Mouse (Mus musculus) G1E (cell line): ENCODE measurements around the gene Pex13.

Experiments
- CTCF ChIP-seq: IDR thresholded peaks from 2 replicates; pipeline ENCODE4 v1.5.1; 2012; ENCODE audit warnings: low read depth, low read length, inconsistent platforms, mixed read lengths
- GATA1 ChIP-seq: IDR thresholded peaks from 2 replicates; pipeline ENCODE4 v1.6.1; 2012; ENCODE audit warnings: borderline replicate concordance, low read length, inconsistent platforms, mixed read lengths
- GATA2 ChIP-seq: IDR thresholded peaks from 2 replicates; pipeline ENCODE4 v1.6.1; 2012; ENCODE audit warnings: low read depth, low read length, inconsistent platforms, borderline replicate concordance
- TAL1 ChIP-seq: conservative IDR thresholded peaks from 2 replicates; pipeline ENCODE4 v1.6.1; 2012; ENCODE audit warnings: low read depth, low read length, inconsistent platforms, mixed read lengths

DNA sequence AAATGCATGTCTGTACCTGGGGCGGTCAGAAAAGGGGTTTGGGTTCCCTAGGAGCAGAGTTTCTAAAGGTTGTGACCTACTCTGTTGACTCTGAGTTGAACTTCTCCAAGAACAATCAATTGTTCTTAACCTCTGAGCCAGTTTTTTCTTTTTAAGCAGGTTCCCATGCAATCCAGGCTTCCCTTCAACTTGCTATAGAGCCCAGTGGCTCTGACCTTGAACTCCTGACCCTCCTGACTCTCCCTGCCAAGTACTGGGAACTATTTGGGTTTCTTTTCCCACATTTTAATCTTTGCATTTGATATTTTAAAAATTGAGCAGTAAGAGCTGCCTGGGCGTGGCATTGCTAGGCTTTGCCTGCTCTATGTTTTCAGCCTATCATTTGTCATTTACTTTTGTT, 27.5 kb upstream of the Pex13 start:
- TF ChIP-seq CTCF (no peak), GATA2 (no peak), GATA1 (no peak), TAL1 (no peak)
